Mouse (Mus musculus): ENCODE results near the gene Adipor2.

Adipor2 gene

DNA sequence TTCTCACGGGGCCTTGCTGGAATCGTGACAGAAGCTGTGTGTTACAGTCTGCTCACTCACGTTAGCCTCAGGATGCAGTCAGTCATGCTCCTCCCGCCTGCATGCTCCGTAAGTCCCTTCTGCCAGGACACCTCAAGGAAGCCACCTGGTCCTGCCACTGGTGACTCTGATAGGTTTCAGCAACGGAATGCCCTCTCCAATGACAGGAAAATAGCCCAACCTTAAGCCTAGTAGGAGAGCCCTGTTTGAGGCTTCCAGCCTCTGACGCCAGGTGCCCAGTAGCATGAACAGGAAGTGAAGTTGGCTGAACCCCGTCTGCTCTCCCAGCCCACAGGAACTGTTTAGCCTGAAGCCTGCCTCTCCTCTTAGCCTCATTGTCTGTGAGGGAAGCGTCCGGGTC lies 71.2 kb downstream of the Adipor2 start:
- WGBS: 74% methylated on average over 10 of the region's 10 CpGs

DNA sequence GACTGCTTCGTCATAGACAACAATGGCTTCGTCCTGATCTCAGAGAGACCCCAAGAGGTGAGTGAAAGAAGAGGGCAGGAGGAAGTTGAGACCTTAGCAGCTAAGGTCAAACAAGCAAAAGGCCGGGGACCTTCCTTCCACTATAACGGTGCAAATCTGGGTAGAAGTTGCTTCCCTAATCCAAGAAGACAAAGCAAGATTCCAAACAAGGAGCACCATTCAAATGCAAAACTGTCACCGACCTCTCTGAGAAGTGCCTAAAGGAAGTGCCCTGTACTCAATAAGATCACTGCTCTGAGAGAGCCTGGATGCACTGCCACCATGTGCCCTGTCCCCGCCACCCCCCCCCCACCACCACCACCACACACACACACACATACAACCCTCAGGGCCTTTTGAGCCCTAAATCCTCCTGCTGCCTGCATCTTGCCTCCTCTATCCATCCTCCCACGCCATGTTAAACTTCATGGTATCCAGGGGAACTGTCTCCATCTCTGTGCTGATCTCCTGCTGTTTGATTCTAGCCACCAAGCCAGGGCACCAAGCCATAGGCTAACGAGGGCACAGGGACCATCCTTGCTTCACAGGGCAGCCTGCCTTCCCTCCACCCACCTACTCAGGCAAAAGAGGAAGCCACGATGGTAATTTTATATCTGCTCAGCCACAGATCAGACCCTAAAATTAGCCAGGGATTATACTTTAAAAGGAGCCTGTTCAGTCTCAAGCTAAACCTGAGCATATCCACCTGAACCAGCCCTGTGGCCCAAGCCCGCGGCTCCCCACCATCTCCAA lies 79.2 kb downstream of the Adipor2 start:
- WGBS: 49% methylated on average over 11 of the region's 11 CpGs

DNA sequence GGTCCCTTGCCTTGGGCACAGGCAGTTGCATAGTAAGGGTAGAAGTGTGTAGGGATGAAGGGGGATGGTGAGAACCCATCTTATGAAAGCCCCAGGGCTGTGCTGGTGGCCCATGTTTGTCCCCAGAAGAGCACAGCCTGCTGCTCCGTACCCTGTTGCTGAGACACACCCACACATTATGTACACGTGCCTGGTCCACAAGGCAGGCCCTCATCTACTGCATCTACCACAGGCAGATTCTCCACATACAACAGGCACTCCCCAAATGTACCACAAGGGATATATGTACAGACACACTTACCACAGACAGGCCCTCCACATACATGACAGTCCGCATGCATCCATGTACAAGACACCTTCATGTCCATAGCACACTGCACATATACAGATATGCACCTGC lies 80.2 kb downstream of the Adipor2 start:
- WGBS: 59% methylated on average over 3 of the region's 3 CpGs

DNA sequence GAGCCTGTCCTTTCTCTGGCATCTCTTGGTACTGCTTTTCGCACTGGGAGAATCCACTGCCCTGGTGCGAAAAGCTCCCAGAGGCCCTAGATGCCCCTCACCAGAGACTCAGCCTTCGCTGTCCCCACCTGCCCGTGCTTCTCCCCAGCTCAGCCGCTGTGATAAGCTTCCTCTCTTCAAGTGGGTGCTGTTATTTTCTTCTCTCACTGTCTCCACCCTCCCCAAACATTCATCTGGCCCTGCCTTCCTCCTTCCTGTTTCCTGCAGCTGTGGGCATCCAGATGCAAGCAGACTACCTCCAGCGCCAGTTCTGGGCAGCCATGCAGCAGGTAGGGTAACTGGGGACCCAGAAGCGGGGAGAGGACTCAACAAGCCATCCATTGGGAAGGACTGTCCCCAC lies 81.4 kb downstream of the Adipor2 start:
- WGBS: 79% methylated on average over 7 of the region's 7 CpGs

DNA sequence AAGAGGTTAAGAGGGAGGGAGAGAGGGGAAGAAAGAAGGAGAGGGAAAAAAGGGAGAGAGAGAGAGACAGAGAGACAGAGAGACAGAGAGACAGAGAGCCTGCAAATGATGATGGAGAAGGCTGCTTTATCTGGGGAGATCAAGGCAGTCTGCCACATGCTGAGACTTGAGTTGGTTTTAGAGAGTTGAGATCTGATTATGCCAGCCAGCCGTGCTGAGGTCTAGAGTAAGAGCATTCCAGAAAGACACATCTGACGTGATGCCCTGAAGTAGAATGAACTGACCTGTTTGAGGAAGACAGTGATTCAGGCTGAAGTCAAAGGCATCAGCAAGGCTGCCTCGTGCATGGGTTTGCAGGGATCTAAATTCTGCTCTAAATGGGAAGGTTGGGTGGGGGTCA lies 83.7 kb downstream of the Adipor2 start:
- 72% methylated on average over 3 of the region's 3 CpGs for WGBS

DNA sequence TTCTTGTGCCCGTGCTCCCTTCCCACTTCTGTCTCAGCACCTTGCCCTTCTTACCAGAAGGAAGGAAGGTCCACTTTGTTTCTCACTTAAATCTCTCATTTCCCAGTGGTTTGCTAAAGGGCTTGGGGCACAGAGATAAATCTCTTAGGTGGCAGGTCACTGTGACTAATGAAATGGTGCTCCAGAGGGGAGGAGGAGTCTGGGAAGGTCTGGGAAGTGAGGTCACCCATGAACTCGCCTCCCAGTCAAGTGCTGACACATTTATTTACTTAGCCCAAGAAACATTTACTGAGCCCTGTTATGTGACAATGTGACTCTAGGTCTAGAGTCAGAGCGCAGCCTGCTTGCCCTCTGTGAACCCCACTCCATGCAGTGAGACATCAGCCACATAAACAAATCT lies 84.3 kb downstream of the Adipor2 start:
- WGBS: 62% methylated on average over 3 of the region's 3 CpGs

DNA sequence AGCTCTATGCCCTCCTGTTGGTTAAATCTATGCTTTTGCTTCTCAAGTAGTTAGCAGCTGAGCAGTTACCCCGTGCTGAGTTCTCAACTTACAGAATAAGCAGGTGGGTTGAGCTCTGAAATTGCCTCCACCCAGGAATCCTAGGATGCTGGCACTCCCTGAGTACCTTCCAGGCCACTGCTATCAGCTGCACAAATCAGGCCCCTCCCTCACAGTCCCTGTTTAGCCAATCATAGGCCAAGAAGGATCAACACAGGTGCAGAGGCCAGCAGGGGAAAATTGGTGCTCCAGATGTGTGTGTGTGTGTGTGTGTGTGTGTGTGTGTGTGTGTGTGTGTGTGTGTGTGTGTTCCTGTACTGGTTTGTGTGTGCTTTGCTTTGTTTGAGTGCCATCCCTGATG lies 85.4 kb downstream of the Adipor2 start:
- 52% methylated on average over 1 of the region's 1 CpGs for WGBS

DNA sequence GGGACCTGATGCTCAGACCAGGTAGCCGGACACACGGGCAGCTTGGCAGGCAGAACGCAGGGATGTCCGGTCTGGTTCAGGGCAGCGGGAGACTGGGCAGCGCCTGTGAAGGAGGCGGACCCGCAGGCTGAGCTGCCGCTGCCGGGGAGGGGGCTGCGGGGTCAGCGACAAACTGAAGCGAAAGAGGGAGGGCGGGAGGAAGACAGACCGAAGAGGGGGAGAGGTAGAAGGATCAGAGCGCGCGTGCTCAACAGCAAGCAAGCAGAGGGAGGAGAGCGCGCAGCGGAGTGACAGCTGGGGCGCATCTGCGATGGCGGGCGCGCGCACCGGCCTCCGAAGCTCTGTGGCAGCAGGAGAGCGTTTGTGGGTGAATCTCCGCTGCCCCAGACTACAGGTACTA lies 87.0 kb downstream of the Adipor2 start, which contains the start of gene Lrtm2:
Lrtm2 (minus strand) TSS at position 261 of the 400 bp plus-strand sequence.
- WGBS: 2% methylated on average over 31 of the region's 31 CpGs

DNA sequence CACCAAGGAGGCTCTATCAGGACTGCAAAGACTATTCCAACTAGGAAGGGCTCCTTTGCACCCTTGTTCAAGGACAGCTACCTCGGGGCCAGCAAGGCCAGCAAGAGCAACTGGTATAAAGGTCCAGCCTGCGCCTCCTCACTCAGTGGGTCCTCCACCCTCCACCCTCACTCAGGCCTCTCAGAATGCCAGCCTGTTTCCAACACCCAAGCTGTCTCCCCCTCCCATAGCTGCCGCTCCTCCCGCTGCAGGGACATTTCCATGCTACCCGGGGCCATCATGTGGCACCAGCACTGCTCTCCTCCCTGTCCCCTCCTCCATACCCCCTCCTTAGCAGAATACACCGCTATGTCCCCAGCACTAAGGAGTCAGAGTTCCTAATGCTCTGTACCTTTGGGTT lies 87.6 kb downstream of the Adipor2 start:
- 5% methylated on average over 6 of the region's 6 CpGs for WGBS

DNA sequence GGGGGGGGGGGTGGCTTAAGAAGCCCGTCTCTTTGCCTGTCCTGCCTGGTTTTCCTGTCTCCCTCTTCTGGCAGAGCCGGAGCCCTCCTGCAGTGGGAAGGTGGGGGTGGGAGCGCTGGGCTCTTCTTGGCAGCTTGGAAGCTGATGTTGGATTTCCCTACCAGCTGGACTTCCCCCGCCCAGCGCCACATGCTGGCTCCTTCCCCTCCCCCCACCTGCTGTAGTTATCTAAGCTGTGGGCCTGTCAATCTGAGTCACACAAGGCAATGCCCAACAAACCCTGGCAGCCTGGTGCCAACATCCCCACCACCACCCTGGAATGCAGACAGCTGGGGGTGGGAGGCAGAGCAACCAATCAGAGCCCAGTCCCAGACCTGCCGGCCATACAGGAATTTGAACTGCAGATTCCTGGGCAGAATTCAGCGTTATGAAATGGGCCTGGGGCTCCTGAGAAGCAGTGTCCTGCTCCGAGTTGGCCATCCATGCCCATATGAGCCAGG lies 88.2 kb downstream of the Adipor2 start:
- WGBS: under 1% methylated on average over 8 of the region's 8 CpGs

DNA sequence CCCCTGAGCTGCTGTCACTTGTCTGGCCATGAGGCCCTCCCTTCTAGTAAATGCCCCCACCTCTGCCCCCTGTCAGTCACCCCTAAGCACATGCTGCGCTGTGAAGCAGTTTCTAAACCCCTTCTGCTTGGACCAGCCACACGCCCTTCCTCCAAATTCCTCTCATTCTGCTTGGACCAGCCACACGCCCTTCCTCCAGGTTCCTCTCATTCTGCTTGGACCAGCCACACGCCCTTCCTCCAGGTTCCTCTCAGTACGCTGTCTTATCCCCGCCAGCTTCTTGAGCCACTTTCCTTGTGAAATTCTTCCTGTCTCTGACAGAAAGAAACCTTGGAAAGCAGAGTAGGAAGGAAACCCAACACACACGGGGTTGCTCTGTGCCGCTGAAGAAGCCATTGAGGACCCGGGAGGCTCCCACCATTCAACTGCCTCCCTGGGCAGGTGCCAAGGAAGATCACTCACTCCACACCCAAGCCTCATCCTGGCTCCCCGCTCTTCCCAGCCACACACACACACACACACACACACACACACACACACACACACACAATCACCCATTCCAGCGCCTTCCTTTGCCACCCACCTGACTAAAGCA lies 88.9 kb downstream of the Adipor2 start:
- 9% methylated on average over 11 of the region's 11 CpGs for WGBS

DNA sequence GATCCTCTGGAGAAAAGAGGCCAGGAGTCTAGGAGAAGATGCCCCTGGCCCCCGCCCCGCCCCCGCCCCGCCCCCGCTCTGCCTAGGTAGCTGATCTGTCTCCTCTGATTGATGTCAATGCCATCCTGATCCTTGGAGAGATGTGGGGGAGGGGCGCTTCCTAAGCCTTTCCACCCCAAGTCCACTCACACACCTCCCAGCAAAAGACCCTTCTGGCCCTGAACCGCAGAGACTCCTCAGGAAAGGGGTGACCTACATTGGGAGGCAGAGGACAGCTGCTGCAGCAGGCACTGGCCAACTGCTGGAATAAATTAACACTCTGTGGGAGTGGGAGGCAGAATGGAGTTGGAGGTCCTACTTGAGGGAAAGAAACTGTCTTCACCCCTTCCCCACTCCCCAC lies 91.0 kb downstream of the Adipor2 start:
- WGBS: 56% methylated on average over 7 of the region's 7 CpGs

DNA sequence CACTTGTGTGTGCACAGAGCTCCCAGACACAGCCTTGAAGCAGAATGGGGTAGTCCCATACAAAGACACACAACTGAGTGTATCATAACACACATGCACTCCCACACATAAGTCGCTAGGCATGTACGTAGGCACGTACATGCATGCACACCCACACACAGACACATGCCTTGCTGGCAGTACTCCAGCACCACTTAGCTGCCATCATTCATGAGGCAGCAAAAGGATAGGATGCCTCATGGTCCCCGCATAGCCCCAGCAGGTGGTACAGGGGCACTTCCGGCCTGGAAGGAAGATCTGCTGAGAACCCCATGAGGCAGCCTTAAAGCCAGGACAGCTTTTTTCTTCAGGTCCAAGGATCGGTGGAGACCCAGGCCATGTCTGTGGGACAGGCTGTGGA lies 91.5 kb downstream of the Adipor2 start:
- 43% methylated on average over 6 of the region's 6 CpGs for WGBS

DNA sequence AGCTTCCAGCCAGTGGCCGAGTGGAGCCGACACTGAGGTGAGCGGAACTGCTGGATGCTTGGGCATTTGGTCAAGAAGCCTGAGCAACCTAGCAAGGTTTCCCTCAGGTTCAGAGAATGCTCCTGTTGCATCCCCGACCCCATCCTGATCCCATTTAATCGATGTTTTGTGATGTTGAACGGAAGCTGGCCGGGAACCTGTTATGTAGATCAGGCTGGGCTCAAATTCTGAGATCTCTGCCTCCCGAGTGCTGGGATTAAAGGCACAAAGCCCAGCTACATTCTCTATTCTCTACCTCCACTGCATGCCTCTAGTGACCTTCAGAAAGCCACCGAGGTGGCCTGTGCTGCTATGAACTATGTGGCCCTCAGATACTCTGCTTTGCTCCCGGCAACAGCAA lies 92.7 kb downstream of the Adipor2 start:
- WGBS: 64% methylated on average over 10 of the region's 10 CpGs

DNA sequence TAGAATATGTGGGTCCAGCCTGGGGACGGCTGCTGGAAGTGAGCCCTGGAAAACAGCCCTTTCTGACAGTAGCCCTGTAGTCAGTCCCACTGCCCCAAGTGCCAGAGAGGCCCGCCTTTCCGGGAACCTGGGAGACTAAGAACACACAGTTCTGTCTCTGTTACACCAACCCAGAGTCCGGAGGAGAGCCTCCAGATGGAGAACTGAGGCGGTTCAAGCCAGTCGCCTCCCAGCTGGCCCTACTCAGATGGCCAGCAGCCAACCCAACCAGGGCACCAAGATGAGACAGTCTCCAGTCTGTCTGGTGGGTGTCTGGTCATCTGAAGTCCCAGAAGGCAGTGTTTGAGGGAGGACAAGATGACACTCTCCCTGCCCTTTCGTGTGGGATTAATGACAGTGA lies 95.8 kb downstream of the Adipor2 start:
- 52% methylated on average over 7 of the region's 7 CpGs for WGBS

DNA sequence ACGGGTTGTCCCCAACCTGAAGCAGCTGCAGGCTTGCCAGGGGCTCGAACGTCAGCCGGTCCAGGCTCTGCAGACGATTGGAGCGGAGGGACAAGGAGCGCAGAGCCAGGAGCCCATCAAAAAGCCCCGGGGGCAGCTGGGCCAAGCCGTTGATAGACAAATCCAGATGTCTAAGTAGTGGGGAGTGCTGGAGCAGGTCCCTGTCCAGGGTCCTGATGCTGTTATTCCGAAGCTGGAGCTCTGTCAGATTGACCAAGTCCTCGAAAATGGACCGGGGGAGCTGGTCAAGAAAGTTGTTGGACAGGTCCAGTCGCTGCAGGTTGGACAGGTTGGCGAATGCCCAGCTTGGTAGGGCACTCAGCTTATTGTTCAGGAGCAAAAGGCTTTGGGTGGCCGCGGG lies 97.0 kb downstream of the Adipor2 start:
- 65% methylated on average over 16 of the region's 16 CpGs for WGBS

DNA sequence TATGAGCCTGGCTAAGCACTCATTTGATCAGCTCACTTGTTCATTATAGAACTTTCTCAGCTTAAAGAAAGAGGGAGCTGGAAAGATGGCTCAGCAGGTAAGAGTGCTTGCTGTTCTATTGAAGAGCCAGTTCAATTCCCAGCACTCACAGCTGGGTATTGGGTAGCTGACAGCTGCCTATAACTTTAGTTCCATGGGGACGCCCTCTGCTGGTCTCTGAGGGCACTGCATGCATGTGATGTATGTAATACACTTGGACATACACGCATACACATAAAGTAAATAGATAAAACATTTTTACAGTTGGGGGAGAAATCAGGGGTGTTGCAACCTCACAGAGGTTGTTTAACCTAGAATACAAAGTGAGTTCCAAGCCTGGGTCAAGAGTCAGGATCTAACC lies 98.1 kb downstream of the Adipor2 start:
- 77% methylated on average over 2 of the region's 2 CpGs for WGBS

DNA sequence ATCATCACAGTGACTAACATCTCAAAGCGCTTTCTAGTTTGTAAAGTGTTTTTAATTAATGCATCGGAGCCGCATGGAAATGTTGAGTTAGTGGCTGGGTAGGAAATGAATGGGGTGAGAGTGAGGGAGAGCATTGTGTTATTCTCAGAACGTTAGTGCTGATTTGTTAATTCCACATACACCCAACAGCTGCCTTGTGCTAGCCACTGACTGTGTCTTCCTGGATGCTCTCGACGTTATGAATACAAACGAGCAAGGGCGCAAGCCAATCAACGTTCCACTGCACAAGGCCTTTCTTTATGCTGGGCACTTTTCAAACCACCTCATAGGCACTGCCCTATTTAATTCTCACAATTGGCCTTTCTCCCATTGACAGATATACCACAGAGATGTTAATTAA lies 98.8 kb downstream of the Adipor2 start:
- WGBS: 36% methylated on average over 9 of the region's 9 CpGs

DNA sequence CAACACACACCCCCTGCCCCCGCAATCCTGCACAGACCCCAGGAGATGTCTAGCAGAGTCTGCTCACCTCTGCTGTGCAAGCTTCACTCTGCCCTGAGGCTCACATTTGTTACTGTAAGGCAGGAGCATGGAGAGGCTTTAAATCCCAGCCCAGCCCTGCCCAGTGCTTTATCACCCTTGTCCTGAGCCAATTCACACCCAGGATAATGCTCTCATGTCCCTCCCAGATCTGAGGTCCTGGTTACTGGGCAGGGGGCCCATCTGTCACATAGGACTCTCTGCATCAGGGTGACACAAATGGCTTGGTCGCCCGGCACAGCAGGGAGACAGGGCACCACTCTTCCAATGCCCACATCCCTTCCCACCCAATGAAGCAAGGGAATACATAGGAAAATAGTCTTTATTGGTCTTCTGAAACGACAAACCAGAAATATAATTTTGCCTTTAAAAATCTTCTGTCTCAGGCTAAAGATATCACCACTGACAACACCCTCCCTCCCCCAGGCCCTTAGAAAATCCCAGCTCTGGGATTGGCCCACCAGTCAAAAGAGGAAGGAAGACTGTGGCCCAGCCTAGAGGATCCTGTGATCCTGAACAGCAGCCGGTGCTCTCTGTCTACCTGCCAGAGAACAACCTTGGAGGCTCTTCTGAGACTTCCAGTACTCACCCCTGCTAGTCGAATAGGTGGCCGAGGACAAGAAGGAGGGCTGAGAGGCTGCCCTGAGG lies 102.6 kb downstream of the Adipor2 start:
- WGBS: 35% methylated on average over 7 of the region's 7 CpGs

DNA sequence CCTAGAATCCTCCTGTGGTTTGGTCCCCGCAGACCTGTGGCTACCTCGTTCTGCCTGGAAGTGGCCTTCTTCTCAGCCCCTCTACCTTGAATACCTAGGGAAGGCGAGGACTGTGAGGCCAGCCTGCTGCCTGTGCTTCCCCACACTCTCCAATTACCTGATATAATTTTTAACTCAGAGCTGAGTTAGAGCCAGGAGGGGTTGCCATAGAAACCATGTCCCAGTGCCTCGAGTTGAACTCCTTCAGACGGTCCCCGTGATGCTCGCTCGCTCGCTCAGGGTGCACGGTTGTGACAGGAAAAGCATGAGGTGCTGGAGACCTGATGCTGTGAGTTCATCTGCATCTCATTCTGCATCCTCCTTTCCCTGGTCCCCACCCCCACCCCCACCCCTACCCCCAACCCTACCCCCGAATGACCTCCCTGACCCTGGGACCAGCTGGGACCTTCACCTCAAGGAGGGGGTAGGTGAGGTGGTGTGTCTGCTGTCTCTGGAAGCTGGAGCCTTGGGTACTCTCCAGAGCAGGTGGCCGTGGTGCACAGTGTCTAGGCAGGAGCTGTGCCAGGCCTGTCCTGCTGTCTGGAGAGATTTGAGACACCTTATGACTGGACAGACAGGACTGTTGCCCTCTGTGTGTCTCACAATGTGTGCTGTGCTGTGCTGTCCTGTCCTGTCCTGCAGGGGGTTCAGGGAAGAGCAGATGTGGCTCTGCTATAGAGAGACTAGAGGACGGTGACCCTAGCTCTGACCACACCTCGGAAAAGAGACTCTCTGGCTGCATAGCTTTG lies 103.7 kb downstream of the Adipor2 start:
- WGBS: 51% methylated on average over 14 of the region's 14 CpGs

DNA sequence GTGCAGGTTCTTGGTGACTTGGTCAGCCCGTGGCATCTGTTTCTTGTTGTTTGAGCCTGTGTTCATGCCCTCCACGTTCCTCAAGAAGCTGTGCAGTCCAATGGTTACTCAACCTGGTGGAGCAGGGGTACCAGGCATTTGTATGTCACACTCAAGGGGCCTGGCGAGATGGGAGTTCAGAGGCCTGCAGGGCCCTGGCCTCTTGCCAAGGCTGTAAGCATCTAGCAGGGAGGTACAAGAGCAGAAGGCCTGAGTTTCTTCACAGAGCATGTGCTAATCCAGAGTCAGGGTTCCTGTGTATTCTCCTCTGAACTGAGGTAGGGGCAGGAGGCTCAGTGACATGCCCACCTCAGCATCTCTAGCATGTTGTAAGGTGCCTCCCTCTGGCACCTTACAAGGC lies 104.4 kb downstream of the Adipor2 start:
- WGBS: 71% methylated on average over 3 of the region's 3 CpGs

DNA sequence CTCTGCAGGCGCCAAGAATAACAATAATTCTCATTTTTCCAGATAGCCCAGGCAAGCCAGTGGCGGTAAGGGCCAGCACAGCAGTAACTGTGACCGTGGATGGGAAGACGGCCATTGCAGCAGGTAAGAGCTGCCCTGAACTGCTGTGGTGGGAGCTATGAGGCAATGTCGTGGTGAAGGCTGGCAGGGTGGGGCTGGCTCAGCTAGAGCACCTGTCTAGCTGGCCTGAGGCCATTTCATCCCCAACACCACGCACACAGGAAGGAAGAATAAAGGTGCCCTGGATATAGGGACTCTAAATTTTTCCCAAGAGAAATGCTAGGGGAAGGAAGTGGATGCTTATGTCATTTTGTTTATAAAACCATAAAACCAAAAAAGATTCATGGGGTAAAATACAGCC lies 105.1 kb downstream of the Adipor2 start:
- WGBS: 78% methylated on average over 6 of the region's 6 CpGs

All from cerebral cortex, adult 2 months (tissue).